Mouse (Mus musculus) MEL (cell line): ENCODE results near the gene Sipa1l3. TPM values are rescaled to one million over a fixed set of nuclear protein-coding genes. Genes with fewer than 3 reads are reported as not detected.

ENCODE experiments used
- DNase-seq: peaks from one replicate; pipeline ENCODE4 v3.0.0; 2011; ENCODE audit warnings: low read depth, low spot score
- H3K27ac ChIP-seq: 2 replicates; pipeline ENCODE4 v1.5.1; 2012; ENCODE audit warnings: low read depth, mild to moderate bottlenecking, control low read depth, low read length, moderate library complexity; ENCODE audit not compliant: control insufficient read depth
- H3K27me3 ChIP-seq, 2 experiments: fragments of 150-350 bp in 1 of 2; sonication (generic) in 1 of 2; 2 replicates each; pipeline ENCODE4 v1.6.1; 2012; ENCODE audit warnings: low read length in 2 of 2, mild to moderate bottlenecking in 2 of 2, improper control_type of control experiment in 1 of 2, moderate library complexity in 1 of 2; ENCODE audit not compliant: insufficient read depth in 2 of 2, control insufficient read depth in 1 of 2
- H3K36me3 ChIP-seq, 2 experiments: 2 replicates each; pipeline ENCODE4 v1.6.1; 2012 to 2014; ENCODE audit warnings: low read length in 2 of 2, improper control_type of control experiment in 1 of 2, inconsistent platforms in 1 of 2, mild to moderate bottlenecking in 1 of 2; ENCODE audit not compliant: insufficient read depth in 2 of 2, control insufficient read depth in 1 of 2
- H3K4me1 ChIP-seq, 2 experiments: fragments of 150-350 bp in 1 of 2; sonication (generic) in 1 of 2; 2 replicates each; pipeline ENCODE4 v1.6.1; 2012; ENCODE audit warnings: low read length in 2 of 2, improper control_type of control experiment in 1 of 2, mild to moderate bottlenecking in 1 of 2; ENCODE audit not compliant: insufficient read depth in 2 of 2, control insufficient read depth in 1 of 2
- H3K4me3 ChIP-seq, 2 experiments: fragments of 150-350 bp in 1 of 2; sonication (generic) in 1 of 2; 2 replicates each; pipeline ENCODE4 v1.5.1; 2012; ENCODE audit warnings: low read depth in 2 of 2, low read length in 2 of 2, mild to moderate bottlenecking in 2 of 2, moderate library complexity in 2 of 2, control low read depth in 1 of 2, improper control_type of control experiment in 1 of 2; ENCODE audit not compliant: control insufficient read depth in 1 of 2, insufficient read depth in 1 of 2
- H3K79me2 ChIP-seq: 2 replicates; pipeline ENCODE4 v1.6.1; 2012; ENCODE audit warnings: mild to moderate bottlenecking, low read length, moderate library complexity; ENCODE audit not compliant: control insufficient read depth, poor library complexity, insufficient read depth
- H3K9ac ChIP-seq: 2 replicates; pipeline ENCODE4 v1.6.1; 2012; ENCODE audit warnings: low read depth, mild to moderate bottlenecking, control low read depth, low read length, moderate library complexity; ENCODE audit not compliant: control insufficient read depth, poor library complexity, severe bottlenecking
- H3K9me3 ChIP-seq: fragments of 150-350 bp; sonication (generic); replicated peaks from 2 replicates; pipeline ENCODE4 v1.6.1; 2012; ENCODE audit warnings: mild to moderate bottlenecking, low read length, improper control_type of control experiment, moderate library complexity; ENCODE audit not compliant: insufficient read depth
- BHLHE40 ChIP-seq: IDR thresholded peaks from 2 replicates; pipeline ENCODE4 v1.6.1; 2012; ENCODE audit warnings: low read depth, mild to moderate bottlenecking, inconsistent platforms, low read length, improper control_type of control experiment, borderline replicate concordance
- CHD2 ChIP-seq: IDR thresholded peaks from 2 replicates; pipeline ENCODE4 v1.6.1; 2011; ENCODE audit warnings: low read length, improper control_type of control experiment
- CTCF ChIP-seq, 3 experiments: IDR thresholded peaks in 2 of 3; conservative IDR thresholded peaks in 1 of 3; 2 replicates each; pipeline ENCODE4 v1.5.1; 2011 to 2012; ENCODE audit warnings: low read length in 3 of 3, low read depth in 2 of 3, mild to moderate bottlenecking in 2 of 3, improper control_type of control experiment in 1 of 3, inconsistent platforms in 1 of 3, mixed read lengths in 1 of 3, moderate library complexity in 1 of 3; ENCODE audit not compliant: control insufficient read depth in 1 of 3, insufficient read depth in 1 of 3, poor library complexity in 1 of 3, severe bottlenecking in 1 of 3
- EP300 ChIP-seq, 2 experiments: IDR thresholded peaks; 2 replicates each; pipeline ENCODE4 v1.6.1; 2011; ENCODE audit warnings: improper control_type of control experiment in 2 of 2, low read length in 2 of 2, low read depth in 1 of 2, mild to moderate bottlenecking in 1 of 2
- ETS1 ChIP-seq: IDR thresholded peaks from 2 replicates; pipeline ENCODE4 v1.6.1; 2012; ENCODE audit warnings: low read depth, mild to moderate bottlenecking, inconsistent platforms, low read length, improper control_type of control experiment, moderate library complexity
- GABPA ChIP-seq: IDR thresholded peaks from 2 replicates; pipeline ENCODE4 v1.6.1; 2012; ENCODE audit warnings: low read depth, mild to moderate bottlenecking, inconsistent platforms, low read length, improper control_type of control experiment, moderate library complexity
- GATA1 ChIP-seq: IDR thresholded peaks from 2 replicates; pipeline ENCODE4 v1.6.1; 2011; ENCODE audit warnings: low read depth, low read length, improper control_type of control experiment
- HCFC1 ChIP-seq: IDR thresholded peaks from 2 replicates; pipeline ENCODE4 v1.6.1; 2012; ENCODE audit warnings: low read depth, mild to moderate bottlenecking, inconsistent platforms, low read length, improper control_type of control experiment, moderate library complexity
- MAFK ChIP-seq: IDR thresholded peaks from 2 replicates; pipeline ENCODE4 v1.6.1; 2011; ENCODE audit warnings: low read depth, mild to moderate bottlenecking, low read length, improper control_type of control experiment, borderline replicate concordance
- MXI1 ChIP-seq: IDR thresholded peaks from 2 replicates; pipeline ENCODE4 v1.6.1; 2011; ENCODE audit warnings: mild to moderate bottlenecking, low read depth, low read length, improper control_type of control experiment
- MYC ChIP-seq: IDR thresholded peaks from 2 replicates; pipeline ENCODE4 v1.6.1; 2011; ENCODE audit warnings: low read depth, mild to moderate bottlenecking, low read length, improper control_type of control experiment, moderate library complexity
- NELFE ChIP-seq: IDR thresholded peaks from 2 replicates; pipeline ENCODE4 v1.6.1; 2011; ENCODE audit warnings: low read depth, low read length, improper control_type of control experiment
- NRF1 ChIP-seq: IDR thresholded peaks from 2 replicates; pipeline ENCODE4 v1.6.1; 2014; ENCODE audit warnings: low read depth, mild to moderate bottlenecking, inconsistent platforms, low read length, improper control_type of control experiment, moderate library complexity; ENCODE audit not compliant: poor library complexity, insufficient read depth, severe bottlenecking
- POLR2A ChIP-seq, 2 experiments: IDR thresholded peaks; 2 replicates each; pipeline ENCODE4 v1.6.1; 2011 to 2012; ENCODE audit warnings: low read length in 2 of 2, mild to moderate bottlenecking in 2 of 2, control low read depth in 1 of 2, improper control_type of control experiment in 1 of 2, low read depth in 1 of 2, moderate library complexity in 1 of 2; ENCODE audit not compliant: control insufficient read depth in 1 of 2, insufficient read depth in 1 of 2, poor library complexity in 1 of 2
- POLR2AphosphoS2 ChIP-seq: IDR thresholded peaks from 2 replicates; pipeline ENCODE4 v1.6.1; 2011; ENCODE audit warnings: low read length, improper control_type of control experiment
- POLR2AphosphoS5 ChIP-seq: IDR thresholded peaks from 2 replicates; pipeline ENCODE4 v1.6.1; 2012; ENCODE audit warnings: low read depth, borderline replicate concordance, mild to moderate bottlenecking, inconsistent platforms, low read length, moderate library complexity, mixed read lengths
- RCOR1 ChIP-seq: IDR thresholded peaks from 2 replicates; pipeline ENCODE4 v1.6.1; 2012; ENCODE audit warnings: low read depth, mild to moderate bottlenecking, inconsistent platforms, low read length, improper control_type of control experiment
- TAL1 ChIP-seq: IDR thresholded peaks from 2 replicates; pipeline ENCODE4 v1.6.1; 2012; ENCODE audit warnings: mild to moderate bottlenecking, inconsistent platforms, low read length, moderate library complexity, mixed read lengths
- TCF12 ChIP-seq: IDR thresholded peaks from 2 replicates; pipeline ENCODE4 v1.6.1; 2014; ENCODE audit warnings: low read depth, mild to moderate bottlenecking, inconsistent platforms, low read length, improper control_type of control experiment, moderate library complexity
- UBTF ChIP-seq: IDR thresholded peaks from 2 replicates; pipeline ENCODE4 v1.6.1; 2012; ENCODE audit warnings: low read depth, mild to moderate bottlenecking, inconsistent platforms, low read length, improper control_type of control experiment, moderate library complexity, borderline replicate concordance; ENCODE audit not compliant: insufficient read depth
- ZNF384 ChIP-seq: IDR thresholded peaks from 2 replicates; pipeline ENCODE4 v1.6.1; 2012; ENCODE audit warnings: low read depth, mild to moderate bottlenecking, inconsistent platforms, low read length, improper control_type of control experiment
- polyA plus RNA-seq, 2 experiments: library from polyadenylated mRNA; stranded (reverse) in 1 of 2; unstranded in 1 of 2; fragments of >175 nt in 1 of 2; fragments of >200 nt in 1 of 2; gene quantifications; 2 replicates each; pipeline versions ENCODE4 v1.2.1 to v1.2.4; 2012; ENCODE audit warnings: low replicate concordance in 2 of 2, low read depth in 1 of 2; ENCODE audit not compliant: insufficient read length in 2 of 2, insufficient read depth in 1 of 2, missing spikeins in 1 of 2
- total RNA-seq: library from RNA; depleted of rRNA; stranded (reverse); fragments of 300-350 nt; gene quantifications from 2 replicates; pipeline ENCODE4 v1.2.3, GENCODE M21; 2012

Sipa1l3 gene
- total and polyA plus RNA-seq, 3 experiments = 14.9 to 49.4 TPM; not detected in 1

DNA sequence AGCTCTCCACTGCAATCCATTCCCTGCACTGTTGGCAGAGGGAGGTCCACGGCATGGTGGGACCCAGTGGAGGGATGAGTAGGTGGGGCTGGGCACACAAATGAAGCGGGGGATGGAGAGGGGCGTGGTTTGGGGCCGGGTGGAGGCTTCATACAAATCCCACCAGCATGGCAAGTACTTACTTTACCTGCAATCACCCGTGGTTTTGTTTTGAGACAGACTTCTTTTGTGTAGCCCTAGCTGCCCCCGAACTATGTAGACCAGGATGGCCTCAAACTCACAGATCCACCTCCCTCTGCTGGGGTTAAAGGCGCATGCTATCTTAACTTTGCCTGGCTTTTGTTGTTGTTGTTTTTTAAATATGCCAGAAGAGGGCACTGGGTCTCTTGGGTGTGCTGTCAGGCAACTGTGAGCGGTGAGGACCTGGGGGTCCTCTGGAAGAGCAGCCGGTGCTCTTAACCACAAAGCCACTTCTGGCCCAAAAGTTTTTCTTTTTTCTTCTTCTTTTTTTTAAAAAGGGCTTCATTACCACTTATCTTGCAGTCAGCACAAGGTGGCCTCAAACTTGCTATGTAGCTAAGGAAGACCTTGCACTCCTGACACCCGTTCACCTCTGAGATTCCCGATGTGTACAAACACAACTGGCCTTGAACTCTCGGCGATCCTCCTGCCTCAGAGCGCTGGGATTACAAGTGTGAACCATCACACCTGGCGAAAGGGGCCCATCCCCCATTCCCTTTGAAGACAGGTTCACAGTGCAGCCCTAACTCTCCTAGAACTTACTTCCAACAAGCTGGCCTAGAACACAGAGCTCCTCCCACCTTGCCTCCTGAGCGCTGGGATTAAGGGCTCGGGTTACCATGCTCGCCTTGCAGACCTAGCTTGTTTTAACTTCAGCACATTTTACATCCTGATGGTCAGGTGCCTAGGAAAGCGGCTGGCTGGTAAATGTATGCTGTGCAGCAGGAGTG is 198.8 kb downstream of the Sipa1l3 start (continued):
- no peak for TF ChIP-seq UBTF
- TF ChIP-seq HCFC1 = 0 out of 2 replicates have a peak, but pooled peaks have one; percentile 35
- TF ChIP-seq POLR2AphosphoS2 = no peak
- TF ChIP-seq GABPA = no peak
- no peak for TF ChIP-seq MAFK

DNA sequence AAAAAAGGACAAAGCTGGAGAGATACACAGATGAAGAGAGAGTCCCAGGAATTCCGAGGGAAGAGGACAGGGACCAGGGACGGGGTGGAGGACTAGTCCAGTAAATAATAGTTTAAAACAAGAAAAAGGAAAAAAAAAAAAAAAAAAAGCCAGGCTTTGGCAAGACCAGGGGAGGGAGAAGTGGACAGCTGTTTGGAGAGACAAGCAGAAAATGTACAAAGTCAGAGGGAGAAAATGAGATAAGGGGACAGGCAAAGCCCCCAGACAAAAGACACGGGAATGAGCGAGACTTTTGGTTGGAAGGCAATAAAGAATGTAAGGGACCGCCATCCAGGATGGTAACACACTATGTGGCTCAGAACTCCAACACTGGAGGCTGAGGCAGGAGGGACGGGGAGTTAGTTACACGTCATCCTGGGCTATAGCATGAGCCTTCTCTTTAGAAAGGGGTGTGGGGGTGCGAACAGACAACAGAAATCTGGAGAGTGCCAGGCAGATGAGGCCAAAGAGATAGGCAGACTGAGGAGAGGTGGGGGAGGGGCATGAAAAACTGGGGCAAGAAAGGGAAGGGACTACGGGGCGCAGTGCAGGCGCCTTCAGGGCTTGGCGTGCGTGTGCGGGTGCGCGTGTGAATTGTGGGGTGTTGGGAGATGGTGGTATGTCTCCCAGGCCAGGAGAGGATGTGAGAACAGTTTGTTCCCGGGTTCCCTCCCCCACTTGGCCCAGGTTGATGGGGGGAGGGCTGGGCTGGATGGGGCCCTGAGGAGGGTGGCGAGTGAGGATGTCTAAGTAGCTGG is 200.1 kb downstream of the Sipa1l3 start:
- peaks cover 20 to 31% of the 10 kb centered on the region in 2 experiments for H3K4me1 ChIP-seq
- H3K79me2 ChIP-seq = no peaks in the 10 kb centered on the region
- H3K9me3 ChIP-seq = no peaks in the 10 kb centered on the region
- H3K9ac ChIP-seq = peak overlapping the region; percentile 48
- TF ChIP-seq MXI1 (peak; percentile 42; the same call in 1 of the 2 replicates), MYC (no peak), NELFE (no peak), TAL1 (peak; percentile 42; the same call in 1 of the 2 replicates), GATA1 (peak; percentile 57), HCFC1 (no peak), TCF12 (peak; percentile 72), RCOR1 (peak; percentile 80), NRF1 (peak; percentile 40; the same call in 1 of the 2 replicates), CHD2 (peak; percentile 43; the same call in 1 of the 2 replicates), POLR2A (IDR thresholded peaks at IDR 0.05; ENCODE audit: control insufficient read depth in 1 of 2, insufficient read depth in 1 of 2, low read depth in 1 of 2, low read length in 2 of 2, poor library complexity in 1 of 2) (peak in 1 of 2 experiments; percentile 23; a peak in 1 of 4 replicates), EP300 (IDR thresholded peaks at IDR 0.05; ENCODE audit: low read depth in 1 of 2, low read length in 2 of 2) (peak; percentile 20 to 68; a peak in 3 of 4 replicates), ZNF384 (peak; percentile 86), BHLHE40 (peak; percentile 5; the same call in 1 of the 2 replicates), CTCF (IDR thresholded peaks at IDR 0.05 in 2 of 3, conservative IDR thresholded peaks at IDR 0.05 in 1 of 3; ENCODE audit: control insufficient read depth in 1 of 3, insufficient read depth in 1 of 3, low read depth in 2 of 3, low read length in 3 of 3, poor library complexity in 1 of 3, severe bottlenecking in 1 of 3) (no peak), POLR2AphosphoS5 (no peak), POLR2AphosphoS2 (no peak), ETS1 (peak; percentile 14; the same call in 1 of the 2 replicates)
- DNase-seq = peak; percentile 86
- H3K36me3 ChIP-seq = peaks cover 0 to 27% of the 10 kb centered on the region in 2 experiments; a peak in 2 of 4 replicates
- H3K27me3 ChIP-seq = no peaks in the 10 kb centered on the region
- H3K4me3 ChIP-seq = peak overlapping the region; percentile 48 to 49; a peak in 3 of 4 replicates
- H3K27ac ChIP-seq = peak overlapping the region; percentile 49
